Mouse (Mus musculus): ENCODE measurements around the gene Crhr1. TPM values are rescaled to one million over a fixed set of nuclear protein-coding genes. Genes with fewer than 3 reads are reported as not detected.

Gene Crhr1
- polyA plus RNA-seq, 1 experiment from 2014 or later: 0.47 TPM

- H3K9ac ChIP-seq: no peak overlapping the region
- no peaks in the 10 kb centered on the region for H3K36me3 ChIP-seq
- ATAC-seq (ENCODE audit: insufficient number of reproducible peaks, insufficient read depth, low FRiP score, low TSS enrichment): no peak
- H3K4me2 ChIP-seq (replicated peaks): no peak overlapping the region
- WGBS: 76% methylated on average over 11 of the region's 11 CpGs
- no peaks in the 10 kb centered on the region for H3K9me3 ChIP-seq
- no peak overlapping the region for H3K27ac ChIP-seq
- H3K27me3 ChIP-seq: no peaks in the 10 kb centered on the region
- no peak overlapping the region for H3K4me3 ChIP-seq
- H3K4me1 ChIP-seq: peaks cover 9% of the 10 kb centered on the region; the same call in 1 of the 2 replicates
Measured at GRCm38 (mm10) chr11:104111851-104112250, 20.8 kb upstream of the Crhr1 start.

GRCm38 (mm10) chr11:104113699-104114098, 19.0 kb upstream of the Crhr1 start:
- no peak overlapping the region for H3K27ac ChIP-seq
- H3K36me3 ChIP-seq: no peaks in the 10 kb centered on the region
- no peak overlapping the region for H3K9ac ChIP-seq
- H3K4me3 ChIP-seq: no peak overlapping the region
- peaks cover 9% of the 10 kb centered on the region; the same call in 1 of the 2 replicates for H3K4me1 ChIP-seq
- H3K9me3 ChIP-seq: no peaks in the 10 kb centered on the region
- WGBS: 81% methylated on average over 6 of the region's 6 CpGs
- no peaks in the 10 kb centered on the region for H3K27me3 ChIP-seq
- no peak for ATAC-seq (ENCODE audit: insufficient number of reproducible peaks, insufficient read depth, low FRiP score, low TSS enrichment)
- H3K4me2 ChIP-seq (replicated peaks): no peak overlapping the region

GRCm38 (mm10) chr11:104114690-104115089, 18.0 kb upstream of the Crhr1 start:
- Histone ChIP-seq H3K9me3 (no peaks in the 10 kb centered on the region), H3K27ac (no peak overlapping the region), H3K4me1 (peaks cover 9% of the 10 kb centered on the region; the same call in 1 of the 2 replicates), H3K36me3 (no peaks in the 10 kb centered on the region), H3K4me2 (replicated peaks) (no peak overlapping the region), H3K27me3 (no peaks in the 10 kb centered on the region), H3K9ac (no peak overlapping the region), H3K4me3 (no peak overlapping the region)
- WGBS: 9% methylated on average over 7 of the region's 7 CpGs
- ATAC-seq (ENCODE audit: insufficient number of reproducible peaks, insufficient read depth, low FRiP score, low TSS enrichment): peak; percentile 89

GRCm38 (mm10) chr11:104118356-104118755, 14.3 kb upstream of the Crhr1 start:
- ATAC-seq (ENCODE audit: insufficient number of reproducible peaks, insufficient read depth, low FRiP score, low TSS enrichment): no peak
- Histone ChIP-seq H3K9ac (no peak overlapping the region), H3K27ac (no peak overlapping the region), H3K27me3 (no peaks in the 10 kb centered on the region), H3K4me3 (no peak overlapping the region), H3K9me3 (no peaks in the 10 kb centered on the region), H3K4me1 (peaks cover 9% of the 10 kb centered on the region; the same call in 1 of the 2 replicates), H3K36me3 (no peaks in the 10 kb centered on the region), H3K4me2 (replicated peaks) (no peak overlapping the region)
- WGBS: 64% methylated on average over 4 of the region's 4 CpGs

- H3K9ac ChIP-seq: no peak overlapping the region
- H3K27me3 ChIP-seq: peaks cover 2% of the 10 kb centered on the region; the same call in 1 of the 2 replicates
- H3K9me3 ChIP-seq: no peaks in the 10 kb centered on the region
- H3K4me1 ChIP-seq: no peaks in the 10 kb centered on the region
- 61% methylated on average over 7 of the region's 7 CpGs for WGBS
- H3K4me3 ChIP-seq: no peak overlapping the region
- ATAC-seq (ENCODE audit: insufficient number of reproducible peaks, insufficient read depth, low FRiP score, low TSS enrichment): no peak
- no peak overlapping the region for H3K27ac ChIP-seq
- H3K4me2 ChIP-seq (replicated peaks): no peak overlapping the region
- H3K36me3 ChIP-seq: no peaks in the 10 kb centered on the region
Measured at GRCm38 (mm10) chr11:104122966-104123365, 9.7 kb upstream of the Crhr1 start.

GRCm38 (mm10) chr11:104123479-104123878, 9.2 kb upstream of the Crhr1 start:
- Histone ChIP-seq H3K4me3 (no peak overlapping the region), H3K9me3 (no peaks in the 10 kb centered on the region), H3K9ac (no peak overlapping the region), H3K36me3 (no peaks in the 10 kb centered on the region), H3K4me1 (no peaks in the 10 kb centered on the region), H3K4me2 (replicated peaks) (no peak overlapping the region), H3K27ac (no peak overlapping the region), H3K27me3 (peaks cover 2% of the 10 kb centered on the region; the same call in 1 of the 2 replicates)
- 76% methylated on average over 10 of the region's 10 CpGs for WGBS
- ATAC-seq (ENCODE audit: insufficient number of reproducible peaks, insufficient read depth, low FRiP score, low TSS enrichment): no peak

GRCm38 (mm10) chr11:104124582-104124981, 8.1 kb upstream of the Crhr1 start:
- H3K4me2 ChIP-seq (replicated peaks): no peak overlapping the region
- H3K4me3 ChIP-seq: no peak overlapping the region
- ATAC-seq (ENCODE audit: insufficient number of reproducible peaks, insufficient read depth, low FRiP score, low TSS enrichment): no peak
- no peaks in the 10 kb centered on the region for H3K9me3 ChIP-seq
- H3K9ac ChIP-seq: no peak overlapping the region
- no peaks in the 10 kb centered on the region for H3K4me1 ChIP-seq
- H3K27ac ChIP-seq: no peak overlapping the region
- 91% methylated on average over 3 of the region's 3 CpGs for WGBS
- no peaks in the 10 kb centered on the region for H3K36me3 ChIP-seq
- H3K27me3 ChIP-seq: peaks cover 2% of the 10 kb centered on the region; the same call in 1 of the 2 replicates

DNA sequence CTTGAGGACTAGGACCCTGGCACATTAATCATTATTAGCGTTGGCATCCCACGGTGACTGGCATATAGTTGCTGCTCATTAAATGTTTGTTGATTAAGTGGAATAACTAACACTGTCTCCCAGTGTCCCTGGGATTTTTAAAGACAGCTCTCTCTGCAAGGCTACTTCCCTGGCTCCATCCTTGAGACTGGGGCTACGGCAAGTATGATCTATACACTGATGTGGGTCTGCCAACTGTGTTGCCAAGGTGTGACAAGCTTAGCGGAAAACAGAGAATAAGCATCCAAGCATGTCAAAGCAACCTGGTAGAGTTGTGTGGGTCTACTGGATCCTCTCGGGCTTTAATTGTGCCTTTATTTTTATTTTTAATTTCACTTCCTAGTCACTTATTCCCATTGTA, 3.2 kb upstream of the Crhr1 start:
- peaks cover 12% of the 10 kb centered on the region for H3K4me1 ChIP-seq
- H3K9ac ChIP-seq: no peak overlapping the region
- H3K36me3 ChIP-seq: no peaks in the 10 kb centered on the region
- no peak for ATAC-seq (ENCODE audit: insufficient number of reproducible peaks, insufficient read depth, low FRiP score, low TSS enrichment)
- no peak overlapping the region for H3K4me2 ChIP-seq (replicated peaks)
- H3K9me3 ChIP-seq: no peaks in the 10 kb centered on the region
- H3K27ac ChIP-seq: no peak overlapping the region
- no peak overlapping the region for H3K4me3 ChIP-seq
- peaks cover 48% of the 10 kb centered on the region for H3K27me3 ChIP-seq
- WGBS: 82% methylated on average over 5 of the region's 5 CpGs

GRCm38 (mm10) chr11:104130721-104131647, 1.7 kb upstream of the Crhr1 start:
- Histone ChIP-seq H3K4me2 (replicated peaks) (no peak overlapping the region), H3K4me1 (peaks cover 12% of the 10 kb centered on the region), H3K4me3 (no peak overlapping the region), H3K27ac (no peak overlapping the region), H3K27me3 (peaks cover 63% of the 10 kb centered on the region), H3K9me3 (no peaks in the 10 kb centered on the region), H3K9ac (no peak overlapping the region), H3K36me3 (no peaks in the 10 kb centered on the region)
- no peak for ATAC-seq (ENCODE audit: insufficient number of reproducible peaks, insufficient read depth, low FRiP score, low TSS enrichment)
- WGBS: 74% methylated on average over 15 of the region's 15 CpGs

DNA sequence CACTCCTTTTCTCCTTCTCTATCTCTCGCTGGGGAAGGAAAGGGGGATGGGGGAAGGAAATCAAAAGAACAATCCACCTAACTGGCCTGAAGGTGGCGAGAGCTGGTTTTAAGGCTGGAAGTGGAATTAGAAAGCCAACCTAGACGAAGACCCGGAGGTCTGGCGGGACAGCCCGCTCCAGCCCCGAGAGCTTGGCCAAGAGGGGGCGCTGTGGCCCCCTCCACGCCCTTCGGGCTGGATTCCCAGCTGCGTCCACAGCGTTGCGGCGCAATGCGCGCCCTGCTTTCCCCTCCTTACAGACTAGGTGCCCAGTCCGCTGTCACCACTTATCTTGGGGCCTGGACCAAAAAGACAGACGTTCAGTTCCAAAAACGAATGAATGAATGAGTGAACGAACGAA, 899 bp upstream of the Crhr1 start:
- Histone ChIP-seq H3K9me3 (no peaks in the 10 kb centered on the region), H3K27ac (no peak overlapping the region), H3K27me3 (peaks cover 70% of the 10 kb centered on the region), H3K4me1 (peaks cover 12% of the 10 kb centered on the region), H3K36me3 (no peaks in the 10 kb centered on the region), H3K4me3 (peak overlapping the region; percentile 62), H3K9ac (peak overlapping the region; percentile 49; the same call in 1 of the 2 replicates), H3K4me2 (replicated peaks) (peak overlapping the region; percentile 100)
- WGBS: under 1% methylated on average over 21 of the region's 21 CpGs
- ATAC-seq (ENCODE audit: insufficient number of reproducible peaks, insufficient read depth, low FRiP score, low TSS enrichment): no peak

DNA sequence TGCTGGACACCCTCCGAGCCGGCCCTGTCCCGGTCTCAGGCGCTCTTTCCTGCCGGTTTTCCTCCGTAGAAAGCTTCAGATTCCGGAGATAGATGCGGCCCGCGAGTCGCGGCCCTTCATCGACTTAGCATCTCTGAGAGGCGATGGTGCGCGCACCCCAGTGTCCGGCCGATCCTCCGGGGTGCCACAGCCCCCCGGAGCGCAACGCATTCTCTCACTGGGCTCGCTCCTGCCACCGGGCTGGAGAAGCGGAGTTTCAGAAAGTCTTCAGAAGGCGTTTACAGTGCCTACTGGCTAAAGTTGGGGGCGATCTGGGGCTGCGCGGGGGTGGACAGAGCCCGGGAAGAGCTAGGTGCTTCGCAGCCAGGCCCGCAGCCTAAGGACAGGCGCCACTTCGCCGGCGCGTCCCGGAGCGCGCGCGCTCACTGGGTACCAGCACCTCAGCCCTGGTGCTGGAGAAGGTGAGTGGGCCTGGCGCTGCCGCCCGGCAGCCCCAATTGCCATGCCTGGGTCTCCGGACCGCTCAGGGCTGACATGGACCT, 858 bp downstream of the Crhr1 start:
- Histone ChIP-seq H3K9me3 (no peaks in the 10 kb centered on the region), H3K4me2 (replicated peaks) (peak overlapping the region; percentile 100), H3K4me1 (peaks cover 12% of the 10 kb centered on the region), H3K4me3 (peak overlapping the region; percentile 62), H3K9ac (no peak overlapping the region), H3K27me3 (peaks cover 70% of the 10 kb centered on the region), H3K27ac (no peak overlapping the region), H3K36me3 (no peaks in the 10 kb centered on the region)
- no peak for ATAC-seq (ENCODE audit: insufficient number of reproducible peaks, insufficient read depth, low FRiP score, low TSS enrichment)
- under 1% methylated on average over 47 of the region's 47 CpGs for WGBS

GRCm38 (mm10) chr11:104138976-104139375, 6.3 kb downstream of the Crhr1 start:
- WGBS: 68% methylated on average over 3 of the region's 3 CpGs

More at GRCm38 (mm10) chr11:104138976-104139375, 6.3 kb downstream of the Crhr1 start:
- no peak overlapping the region for H3K9ac ChIP-seq
- H3K27me3 ChIP-seq: peaks cover 36% of the 10 kb centered on the region
- H3K4me3 ChIP-seq: no peak overlapping the region
- no peak for ATAC-seq (ENCODE audit: insufficient number of reproducible peaks, insufficient read depth, low FRiP score, low TSS enrichment)
- H3K36me3 ChIP-seq: no peaks in the 10 kb centered on the region
- no peaks in the 10 kb centered on the region for H3K9me3 ChIP-seq
- no peak overlapping the region for H3K4me2 ChIP-seq (replicated peaks)
- no peaks in the 10 kb centered on the region for H3K4me1 ChIP-seq
- no peak overlapping the region for H3K27ac ChIP-seq
